Mouse (Mus musculus): Measurements from ENCODE around the gene Kdr.
"Not testable (repeated sequence)": the region's sequence is repeated elsewhere in the genome, so short reads cannot be mapped to it uniquely, and the experiment has no call there.

Kdr gene

GRCm38 (mm10) chr5:75959809-75960208, 18.4 kb downstream of the Kdr start:
- no peak for DNase-seq (ENCODE audit: low spot score)

- DNase-seq (ENCODE audit: low spot score) = no peak
Observed at GRCm38 (mm10) chr5:75956526-75956925, 21.7 kb downstream of the Kdr start.

- no peak for DNase-seq (ENCODE audit: low spot score)
Observed at GRCm38 (mm10) chr5:75955876-75956275, 22.4 kb downstream of the Kdr start.

- no peak for DNase-seq (ENCODE audit: low spot score)
Observed at GRCm38 (mm10) chr5:75954778-75955330, 23.4 kb downstream of the Kdr start.

GRCm38 (mm10) chr5:75954218-75954617, 24.0 kb downstream of the Kdr start:
- no peak for DNase-seq (ENCODE audit: low spot score)

GRCm38 (mm10) chr5:75952131-75952795, 26.0 kb downstream of the Kdr start:
- DNase-seq (ENCODE audit: low spot score) = no peak

GRCm38 (mm10) chr5:75950866-75951265, 27.4 kb downstream of the Kdr start:
- no peak for DNase-seq (ENCODE audit: low spot score)

GRCm38 (mm10) chr5:75945394-75945793, 32.9 kb downstream of the Kdr start:
- no peak for DNase-seq (ENCODE audit: low spot score)

- no peak for DNase-seq (ENCODE audit: low spot score)
Observed at GRCm38 (mm10) chr5:75943301-75943700, 35.0 kb downstream of the Kdr start.

- DNase-seq (ENCODE audit: low spot score) = no peak
Observed at GRCm38 (mm10) chr5:75941775-75942580, 36.3 kb downstream of the Kdr start.

- DNase-seq (ENCODE audit: low spot score) = no peak
Observed at GRCm38 (mm10) chr5:75939144-75939732, 39.0 kb downstream of the Kdr start.

- no peak for DNase-seq (ENCODE audit: low spot score)
Observed at GRCm38 (mm10) chr5:75938012-75938411, 40.2 kb downstream of the Kdr start.

GRCm38 (mm10) chr5:75936223-75936622, 42.0 kb downstream of the Kdr start:
- DNase-seq (ENCODE audit: low spot score) = no peak

- DNase-seq (ENCODE audit: low spot score) = no peak
Observed at GRCm38 (mm10) chr5:75935225-75935624, 43.0 kb downstream of the Kdr start.

GRCm38 (mm10) chr5:75934201-75934600, 44.1 kb downstream of the Kdr start:
- no peak for DNase-seq (ENCODE audit: low spot score)

- DNase-seq (ENCODE audit: low spot score) = peak; percentile 28
Observed at GRCm38 (mm10) chr5:75933521-75934044, 44.7 kb downstream of the Kdr start.

GRCm38 (mm10) chr5:75931458-75931857, 46.8 kb downstream of the Kdr start:
- DNase-seq (ENCODE audit: low spot score) = not testable (repeated sequence)

- no peak for DNase-seq (ENCODE audit: low spot score)
Observed at GRCm38 (mm10) chr5:75929960-75930359, 48.3 kb downstream of the Kdr start.

- DNase-seq (ENCODE audit: low spot score) = no peak
Observed at GRCm38 (mm10) chr5:75922677-75923076, 55.6 kb downstream of the Kdr start.

- no peak for DNase-seq (ENCODE audit: low spot score)
Observed at GRCm38 (mm10) chr5:75921730-75922387, 56.4 kb downstream of the Kdr start.

- no peak for DNase-seq (ENCODE audit: low spot score)
Observed at GRCm38 (mm10) chr5:75919601-75920000, 58.7 kb downstream of the Kdr start.

- DNase-seq (ENCODE audit: low spot score) = no peak
Observed at GRCm38 (mm10) chr5:75918139-75918538, 60.1 kb downstream of the Kdr start.
